Mouse (Mus musculus) CH12.LX (cell line): Measurements from ENCODE around the gene Sult6b2.

Source experiments
- CTCF ChIP-seq, 2 experiments: IDR thresholded peaks in 1 of 2; conservative IDR thresholded peaks in 1 of 2; 2 replicates each; pipeline ENCODE4 v1.5.1; 2011 to 2012; ENCODE audit warnings: low read depth in 2 of 2, low read length in 2 of 2, improper control_type of control experiment in 1 of 2, inconsistent platforms in 1 of 2, mild to moderate bottlenecking in 1 of 2, moderate library complexity in 1 of 2
- GABPA ChIP-seq: IDR thresholded peaks from 2 replicates; pipeline ENCODE4 v1.6.1; 2012; ENCODE audit warnings: low read depth, low read length, improper control_type of control experiment, inconsistent platforms; ENCODE audit not compliant: insufficient replicate concordance
- POLR2A ChIP-seq: IDR thresholded peaks from 2 replicates; pipeline ENCODE4 v1.6.1; 2011; ENCODE audit warnings: low read depth, mild to moderate bottlenecking, improper control_type of control experiment, low read length

DNA sequence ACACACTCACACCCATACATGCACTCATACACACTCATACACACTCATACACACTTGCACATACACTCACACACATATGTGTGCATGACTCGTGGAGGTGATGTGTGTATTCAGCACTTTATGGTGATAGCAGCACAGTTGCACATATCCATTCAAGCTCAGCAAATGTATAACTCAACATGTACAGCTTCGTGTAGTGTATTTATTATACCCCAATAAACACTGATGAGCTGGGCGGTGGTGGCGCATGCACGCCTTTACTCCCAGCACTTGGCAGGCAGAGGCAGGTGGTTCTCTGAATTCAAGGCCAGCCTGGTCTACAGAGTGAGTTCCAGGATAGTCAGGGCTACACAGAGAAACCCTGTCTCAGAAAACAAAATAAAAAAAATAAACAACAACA, 58.8 kb downstream of the Sult6b2 start:
- no peak for TF ChIP-seq GABPA
- TF ChIP-seq POLR2A, result no peak
- TF ChIP-seq CTCF (conservative IDR thresholded peaks at IDR 0.05 in 1 of 2, IDR thresholded peaks at IDR 0.05 in 1 of 2; ENCODE audit: low read depth in 2 of 2, low read length in 2 of 2), result no peak
